Comparison of ENCODE assay signal across 18 mouse cellular contexts in genomic region chr9:72972984-72973383, GRCm38 (mm10). TPM values are rescaled to one million over a fixed set of nuclear protein-coding genes. Genes with fewer than 3 reads are reported as not detected.
"Had no signal": no experiment of that assay in that cellular context is flagged by ENCODE, and none has a peak within 500 bp of the region (broad histone marks: within the 10 kb centered on the region; RNA-seq: fewer than 3 reads in every experiment).

No protein-coding gene starts in this region.

- H3K4me2 ChIP-seq: limb, embryonic 15.5 days; liver, embryonic 13.5 days; midbrain, embryonic 12.5 days had no signal

- H3K27ac ChIP-seq: limb, embryonic 15.5 days; liver, embryonic 13.5 days; midbrain, embryonic 12.5 days had no signal

- H3K9ac ChIP-seq: limb, embryonic 15.5 days; liver, embryonic 13.5 days; midbrain, embryonic 12.5 days had no signal

- H3K4me1 ChIP-seq: limb, embryonic 15.5 days; midbrain, embryonic 12.5 days had no signal

- DNase-seq: kidney, adult 8-10 months; kidney, postnatal 36 days; liver, embryonic 13.5 days; lung, adult 18-20 months; right cerebral cortex, postnatal 14 days; thymus, postnatal 36 days had no signal

- H3K9me3 ChIP-seq: limb, embryonic 15.5 days; liver, embryonic 13.5 days; midbrain, embryonic 12.5 days had no signal

- H3K27me3 ChIP-seq: limb, embryonic 15.5 days; liver, embryonic 13.5 days; midbrain, embryonic 12.5 days had no signal

- H3K36me3 ChIP-seq: limb, embryonic 15.5 days; liver, embryonic 13.5 days; midbrain, embryonic 12.5 days had no signal

- H3K4me3 ChIP-seq: limb, embryonic 15.5 days; liver, embryonic 13.5 days; midbrain, embryonic 12.5 days had no signal

RNA-seq across cellular contexts. Expression of gene Gm44503, which starts 14.3 kb away (rescaled TPM):
- total RNA-seq: layer of hippocampus, postnatal 14 days; left cerebral cortex, adult 18-20 months; megakaryocyte-erythroid progenitor cell, adult 5-6 weeks; midbrain, postnatal 0 days had no signal
- polyA plus RNA-seq: kidney, embryonic 16.5 days; limb, embryonic 11.5 days; limb, embryonic 15.5 days; liver, embryonic 13.5 days; lung, embryonic 16.5 days; midbrain, embryonic 12.5 days; midbrain, postnatal 0 days; neural tube, embryonic 14.5 days; stomach, embryonic 16.5 days; thymus, postnatal 0 days had no signal

RNA-seq across cellular contexts. Expression of gene Dyx1c1, which starts 14.4 kb away (rescaled TPM):
- total RNA-seq: megakaryocyte-erythroid progenitor cell, adult 5-6 weeks had no signal

RNA-seq across cellular contexts. Expression of gene Pygo1, which starts 47.5 kb away (rescaled TPM):
- total RNA-seq: megakaryocyte-erythroid progenitor cell, adult 5-6 weeks had no signal
